ENCODE assay signal across 15 mouse cellular contexts in genomic region chr12:84858149-84859113, GRCm38 (mm10). TPM values are rescaled to one million over a fixed set of nuclear protein-coding genes. Genes with fewer than 3 reads are reported as not detected.
DNase-seq lines count a peak whose midpoint lies in the region; ATAC-seq and TF ChIP-seq lines count a peak whose summit lies in the region.
"Had no signal": no experiment of that assay in that cellular context is flagged by ENCODE, and none has a peak within 500 bp of the region (broad histone marks: within the 10 kb centered on the region; RNA-seq: fewer than 3 reads in every experiment).

No protein-coding gene starts in this region.

- no peaks in the 10 kb centered on the region for H3K4me1 ChIP-seq in kidney, embryonic 16.5 days (ENCODE audit: insufficient read depth, low read length)
- peaks cover 9% of the 10 kb centered on the region; the same call in 1 of the 2 replicates for H3K4me1 ChIP-seq in intestine, embryonic 15.5 days (replicated peaks)
- no peaks in the 10 kb centered on the region for H3K4me1 ChIP-seq in forebrain, embryonic 15.5 days
- H3K4me1 ChIP-seq: forebrain, embryonic 13.5 days had no signal

- 31% methylated on average over 17 of the region's 17 CpGs for WGBS in kidney, embryonic 16.5 days
- 37% methylated on average over 17 of the region's 17 CpGs for WGBS in intestine, embryonic 15.5 days
- 76% methylated on average over 17 of the region's 17 CpGs for WGBS in forebrain, embryonic 15.5 days

- no peak for TF ChIP-seq CTCF in left cerebral cortex, adult 2 months (IDR thresholded peaks at IDR 0.05)

- H3K4me2 ChIP-seq in kidney, embryonic 16.5 days (replicated peaks; ENCODE audit: low read depth, low read length), result no peak overlapping the region
- peak overlapping the region; percentile 11; the same call in 1 of the 2 replicates for H3K4me2 ChIP-seq in intestine, embryonic 15.5 days (replicated peaks)
- H3K4me2 ChIP-seq in forebrain, embryonic 15.5 days (replicated peaks), result no peak overlapping the region
- H3K4me2 ChIP-seq: forebrain, embryonic 13.5 days; heart, embryonic 15.5 days had no signal

- H3K4me3 ChIP-seq in kidney, embryonic 16.5 days (ENCODE audit: low read length), result no peak overlapping the region
- no peak overlapping the region for H3K4me3 ChIP-seq in intestine, embryonic 15.5 days (replicated peaks)
- H3K4me3 ChIP-seq in left cerebral cortex, adult 2 months, result no peak overlapping the region
- no peak overlapping the region for H3K4me3 ChIP-seq in forebrain, embryonic 15.5 days
- H3K4me3 ChIP-seq: forebrain, embryonic 13.5 days; heart, embryonic 15.5 days; layer of hippocampus, adult 2 months had no signal

- no peaks in the 10 kb centered on the region for H3K36me3 ChIP-seq in kidney, embryonic 16.5 days (ENCODE audit: insufficient read depth, low read length)
- H3K36me3 ChIP-seq in intestine, embryonic 15.5 days, result no peaks in the 10 kb centered on the region
- no peaks in the 10 kb centered on the region for H3K36me3 ChIP-seq in forebrain, embryonic 15.5 days
- H3K36me3 ChIP-seq: heart, embryonic 15.5 days had no signal

- intact Hi-C loops in left cerebral cortex, adult 2 months (cut with DNase I), result no loop called here
- intact Hi-C loops in left cerebral cortex, postnatal 14 days (cut with DNase I), result no loop called here

- no peaks in the 10 kb centered on the region for H3K27me3 ChIP-seq in kidney, embryonic 16.5 days (ENCODE audit: insufficient read depth, low read length)
- H3K27me3 ChIP-seq in intestine, embryonic 15.5 days (replicated peaks), result no peaks in the 10 kb centered on the region
- no peaks in the 10 kb centered on the region for H3K27me3 ChIP-seq in forebrain, embryonic 15.5 days
- H3K27me3 ChIP-seq: forebrain, embryonic 13.5 days; Patski had no signal

- H3K9me3 ChIP-seq in kidney, embryonic 16.5 days (ENCODE audit: low read length), result no peaks in the 10 kb centered on the region
- no peaks in the 10 kb centered on the region for H3K9me3 ChIP-seq in intestine, embryonic 15.5 days
- H3K9me3 ChIP-seq in forebrain, embryonic 15.5 days, result no peaks in the 10 kb centered on the region
- H3K9me3 ChIP-seq: forebrain, embryonic 13.5 days; heart, embryonic 15.5 days; megakaryocyte, embryonic 14.5 days had no signal

- H3K9ac ChIP-seq in kidney, embryonic 16.5 days (replicated peaks; ENCODE audit: low read length), result no peak overlapping the region
- H3K9ac ChIP-seq in intestine, embryonic 15.5 days, result no peak overlapping the region
- H3K9ac ChIP-seq in forebrain, embryonic 15.5 days (replicated peaks), result no peak overlapping the region
- H3K9ac ChIP-seq: forebrain, embryonic 13.5 days; heart, embryonic 15.5 days had no signal

- H3K27ac ChIP-seq in kidney, embryonic 16.5 days (ENCODE audit: low read length), result no peak overlapping the region
- H3K27ac ChIP-seq in intestine, embryonic 15.5 days, result no peak overlapping the region
- no peak overlapping the region for H3K27ac ChIP-seq in left cerebral cortex, adult 2 months
- H3K27ac ChIP-seq in forebrain, embryonic 15.5 days (replicated peaks), result no peak overlapping the region
- H3K27ac ChIP-seq: forebrain, embryonic 13.5 days; heart, embryonic 15.5 days; layer of hippocampus, adult 2 months had no signal

- peak; percentile 59; the same call in 1 of the 2 replicates for ATAC-seq in kidney, embryonic 16.5 days (ENCODE audit: low FRiP score, low TSS enrichment)
- ATAC-seq in intestine, embryonic 15.5 days, result peak; percentile 59
- no peak for ATAC-seq in forebrain, embryonic 15.5 days (replicated peaks)
- ATAC-seq: forebrain, embryonic 13.5 days; Patski had no signal

- no peak for DNase-seq in kidney, adult 11 months
- peak; percentile 48 to 75 for DNase-seq in spleen, postnatal 4 days (ENCODE audit: low spot score in 2 of 2)
- DNase-seq in spleen, adult 12 weeks (ENCODE audit: low spot score), result no peak
- no peak for DNase-seq in left cerebral cortex, adult 2 months (ENCODE audit: extremely low spot score in 1 of 2, low spot score in 2 of 2)
- no peak for DNase-seq in left cerebral cortex, postnatal 14 days (ENCODE audit: low spot score in 2 of 2)
- DNase-seq: adrenal gland, postnatal 14 days; left cerebral cortex, postnatal 4 days had no signal

RNA-seq across cellular contexts. Expression of gene Ltbp2, which starts 17.9 kb away (rescaled TPM):
- polyA plus RNA-seq in kidney, embryonic 16.5 days (2015; fragmentation: Nextera tagmentation; extraction: Ambion mirVana), result 0.89 and 0.98 TPM in 2 replicates
- polyA plus RNA-seq in intestine, embryonic 15.5 days (2015; fragmentation: Nextera tagmentation; extraction: Ambion mirVana), result 0.75 and 1.6 TPM in 2 replicates
- total RNA-seq in left cerebral cortex, adult 2 months (2021), result under 1 TPM; 0.45 to 0.94 TPM
- total RNA-seq in left cerebral cortex, postnatal 14 days (2021), result 1 to 10 TPM; 1.1 to 1.2 TPM
- 0.15 and 0.33 TPM in 2 replicates for polyA plus RNA-seq in forebrain, embryonic 15.5 days (2015; fragmentation: Nextera tagmentation; extraction: Ambion mirVana)
- polyA plus RNA-seq: forebrain, embryonic 13.5 days had no signal

Comparison
In these comparisons a context has a peak if more than half of its experiments do, and no peak if none do; other contexts are left out.
1. DNase-seq: peak in spleen, postnatal 4 days (2 of 2); none in kidney, adult 11 months (single experiment), spleen, adult 12 weeks (single experiment), left cerebral cortex, adult 2 months (0 of 2) and left cerebral cortex, postnatal 14 days (0 of 2).